In the genomic region with DNA sequence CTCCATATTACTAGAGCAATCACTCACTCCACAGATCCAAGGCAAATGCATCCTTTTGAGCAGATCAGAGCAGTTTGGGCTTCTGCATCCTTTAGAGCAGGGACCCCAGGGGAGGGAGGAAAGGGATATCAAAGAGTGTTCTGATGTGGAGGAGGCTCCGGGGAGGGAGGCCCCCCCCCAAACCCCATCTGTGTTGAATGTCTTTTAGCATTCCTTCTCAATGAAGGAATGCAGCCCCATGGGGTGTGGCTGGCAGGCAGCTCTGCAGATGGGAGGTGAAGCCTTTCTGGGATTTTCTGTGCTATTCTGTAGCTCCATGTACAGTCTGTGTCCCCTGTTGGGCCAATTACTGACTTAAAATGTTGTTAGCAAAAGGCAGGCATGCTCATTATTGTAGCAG, we compare ENCODE assay signal across 13 mouse cellular contexts.
A peak's percentile ranks its signal among the peaks of the same experiment; 100 is the strongest.
DNase-seq lines count a peak whose midpoint lies in the region; ATAC-seq lines count a peak whose summit lies in the region.
"Had no signal": no experiment of that assay in that cellular context is flagged by ENCODE, and none has a peak within 500 bp of the region (broad histone marks: within the 10 kb centered on the region; RNA-seq: fewer than 3 reads in every experiment).

No protein-coding gene starts in this region.

- H3K9me3 ChIP-seq in limb, embryonic 12.5 days: no peaks in the 10 kb centered on the region; the same call in 1 of the 2 replicates
- no peaks in the 10 kb centered on the region for H3K9me3 ChIP-seq in limb, embryonic 10.5 days (replicated peaks)
- no peaks in the 10 kb centered on the region for H3K9me3 ChIP-seq in embryonic facial prominence, embryonic 14.5 days (ENCODE audit: control insufficient read depth, low read length)
- no peaks in the 10 kb centered on the region for H3K9me3 ChIP-seq in hindbrain, embryonic 16.5 days (ENCODE audit: control insufficient read depth, low read length)
- H3K9me3 ChIP-seq in neural tube, embryonic 15.5 days (replicated peaks): no peaks in the 10 kb centered on the region
- H3K9me3 ChIP-seq in kidney, embryonic 15.5 days (replicated peaks): no peaks in the 10 kb centered on the region
- H3K9me3 ChIP-seq: heart, embryonic 13.5 days; liver, embryonic 12.5 days had no signal

- 0 out of 2 replicates have a peak overlapping the region, but pooled peaks have one; percentile 53 for H3K27ac ChIP-seq in limb, embryonic 12.5 days
- H3K27ac ChIP-seq in limb, embryonic 10.5 days: no peak overlapping the region
- H3K27ac ChIP-seq in embryonic facial prominence, embryonic 14.5 days (replicated peaks; ENCODE audit: low read depth, low read length): 0 out of 2 replicates have a peak overlapping the region, but pooled peaks have one; percentile 17
- 0 out of 2 replicates have a peak overlapping the region, but pooled peaks have one; percentile 1 for H3K27ac ChIP-seq in hindbrain, embryonic 16.5 days (ENCODE audit: low read depth, low read length)
- peak overlapping the region; percentile 56 for H3K27ac ChIP-seq in neural tube, embryonic 15.5 days (replicated peaks)
- no peak overlapping the region for H3K27ac ChIP-seq in kidney, embryonic 15.5 days
- H3K27ac ChIP-seq: heart, embryonic 13.5 days; liver, embryonic 12.5 days had no signal

- H3K4me1 ChIP-seq in limb, embryonic 12.5 days (replicated peaks): peaks cover 15% of the 10 kb centered on the region
- peaks cover 33% of the 10 kb centered on the region for H3K4me1 ChIP-seq in limb, embryonic 10.5 days
- H3K4me1 ChIP-seq in embryonic facial prominence, embryonic 14.5 days (ENCODE audit: control insufficient read depth, insufficient read depth, low read length): peaks cover 4% of the 10 kb centered on the region; the same call in 1 of the 2 replicates
- H3K4me1 ChIP-seq in hindbrain, embryonic 16.5 days (ENCODE audit: control insufficient read depth, insufficient read depth, low read depth, low read length): peaks cover 14% of the 10 kb centered on the region
- H3K4me1 ChIP-seq in neural tube, embryonic 15.5 days: peaks cover 34% of the 10 kb centered on the region
- H3K4me1 ChIP-seq in kidney, embryonic 15.5 days: peaks cover 7% of the 10 kb centered on the region; the same call in 1 of the 2 replicates
- H3K4me1 ChIP-seq: heart, embryonic 13.5 days; liver, embryonic 12.5 days had no signal

- ATAC-seq in limb, embryonic 12.5 days (ENCODE audit: insufficient number of reproducible peaks, insufficient read depth, low FRiP score, low TSS enrichment, low read depth): no peak
- ATAC-seq in embryonic facial prominence, embryonic 14.5 days (ENCODE audit: low read depth): peak; percentile 50; the same call in 1 of the 2 replicates
- ATAC-seq in hindbrain, embryonic 16.5 days: no peak
- ATAC-seq in neural tube, embryonic 15.5 days (ENCODE audit: low FRiP score): no peak
- ATAC-seq in kidney, embryonic 15.5 days (replicated peaks; ENCODE audit: low FRiP score): no peak
- ATAC-seq: liver, embryonic 12.5 days had no signal

- DNase-seq in limb, embryonic 10.5 days (ENCODE audit: low spot score): no peak
- peak; percentile 82 for DNase-seq in embryonic facial prominence, embryonic 14.5 days (ENCODE audit: low spot score)
- no peak for DNase-seq in ovary, postnatal 10 days (ENCODE audit: low spot score)
- DNase-seq: adrenal gland, adult 2 months; kidney, postnatal 10 days; lung, postnatal 4 days; retina, postnatal 1 day had no signal

- WGBS in limb, embryonic 12.5 days: 0% methylated on average over 1 of the region's 1 CpGs
- WGBS in limb, embryonic 10.5 days: 13% methylated on average over 1 of the region's 1 CpGs
- WGBS in embryonic facial prominence, embryonic 14.5 days: 0% methylated on average over 1 of the region's 1 CpGs
- 7% methylated on average over 1 of the region's 1 CpGs for WGBS in hindbrain, embryonic 16.5 days
- 4% methylated on average over 1 of the region's 1 CpGs for WGBS in neural tube, embryonic 15.5 days
- WGBS in kidney, embryonic 15.5 days: 0% methylated on average over 1 of the region's 1 CpGs

- H3K36me3 ChIP-seq in limb, embryonic 12.5 days: no peaks in the 10 kb centered on the region
- no peaks in the 10 kb centered on the region for H3K36me3 ChIP-seq in limb, embryonic 10.5 days
- H3K36me3 ChIP-seq in embryonic facial prominence, embryonic 14.5 days (ENCODE audit: control insufficient read depth, insufficient read depth, low read length): no peaks in the 10 kb centered on the region
- no peaks in the 10 kb centered on the region for H3K36me3 ChIP-seq in hindbrain, embryonic 16.5 days (ENCODE audit: control insufficient read depth, insufficient read depth, low read length)
- no peaks in the 10 kb centered on the region for H3K36me3 ChIP-seq in neural tube, embryonic 15.5 days
- H3K36me3 ChIP-seq in kidney, embryonic 15.5 days: no peaks in the 10 kb centered on the region
- H3K36me3 ChIP-seq: heart, embryonic 13.5 days; liver, embryonic 12.5 days had no signal

- peaks cover 5% of the 10 kb centered on the region for H3K27me3 ChIP-seq in limb, embryonic 12.5 days
- 0 out of 2 replicates have a peak, but pooled peaks cover 4% of the 10 kb centered on the region for H3K27me3 ChIP-seq in limb, embryonic 10.5 days (ENCODE audit: low read depth, poor library complexity, severe bottlenecking)
- no peaks in the 10 kb centered on the region for H3K27me3 ChIP-seq in embryonic facial prominence, embryonic 14.5 days (replicated peaks; ENCODE audit: control insufficient read depth, insufficient read depth, low read length)
- H3K27me3 ChIP-seq in hindbrain, embryonic 16.5 days (replicated peaks; ENCODE audit: control insufficient read depth, insufficient read depth, low read length): no peaks in the 10 kb centered on the region
- H3K27me3 ChIP-seq in neural tube, embryonic 15.5 days (replicated peaks): no peaks in the 10 kb centered on the region
- no peaks in the 10 kb centered on the region; the same call in 1 of the 2 replicates for H3K27me3 ChIP-seq in kidney, embryonic 15.5 days
- H3K27me3 ChIP-seq: liver, embryonic 12.5 days had no signal

- no peak overlapping the region for H3K4me2 ChIP-seq in limb, embryonic 12.5 days
- no peak overlapping the region for H3K4me2 ChIP-seq in embryonic facial prominence, embryonic 14.5 days (ENCODE audit: low read depth, low read length)
- H3K4me2 ChIP-seq in hindbrain, embryonic 16.5 days (ENCODE audit: low read length): no peak overlapping the region
- no peak overlapping the region for H3K4me2 ChIP-seq in neural tube, embryonic 15.5 days
- H3K4me2 ChIP-seq in kidney, embryonic 15.5 days: no peak overlapping the region
- H3K4me2 ChIP-seq: heart, embryonic 13.5 days; liver, embryonic 12.5 days had no signal

- H3K9ac ChIP-seq in limb, embryonic 12.5 days (replicated peaks): no peak overlapping the region
- no peak overlapping the region for H3K9ac ChIP-seq in embryonic facial prominence, embryonic 14.5 days (ENCODE audit: low read depth, low read length)
- no peak overlapping the region for H3K9ac ChIP-seq in hindbrain, embryonic 16.5 days (ENCODE audit: low read depth, low read length)
- H3K9ac ChIP-seq in neural tube, embryonic 15.5 days (replicated peaks): no peak overlapping the region
- H3K9ac ChIP-seq in kidney, embryonic 15.5 days: no peak overlapping the region
- H3K9ac ChIP-seq: heart, embryonic 13.5 days; liver, embryonic 12.5 days had no signal

- H3K4me3 ChIP-seq in limb, embryonic 12.5 days (replicated peaks): no peak overlapping the region
- no peak overlapping the region for H3K4me3 ChIP-seq in limb, embryonic 10.5 days
- H3K4me3 ChIP-seq in embryonic facial prominence, embryonic 14.5 days (ENCODE audit: low read depth, low read length): no peak overlapping the region
- H3K4me3 ChIP-seq in hindbrain, embryonic 16.5 days (ENCODE audit: low read length): no peak overlapping the region
- no peak overlapping the region for H3K4me3 ChIP-seq in neural tube, embryonic 15.5 days (replicated peaks)
- no peak overlapping the region for H3K4me3 ChIP-seq in kidney, embryonic 15.5 days (replicated peaks)
- H3K4me3 ChIP-seq: heart, embryonic 13.5 days; liver, embryonic 12.5 days had no signal

Comparison
In these comparisons a context has a peak if more than half of its experiments do, and no peak if none do; other contexts are left out.
1. H3K27ac ChIP-seq: peak in limb, embryonic 12.5 days (single experiment), embryonic facial prominence, embryonic 14.5 days (single experiment), hindbrain, embryonic 16.5 days (single experiment) and neural tube, embryonic 15.5 days (single experiment); none in limb, embryonic 10.5 days (single experiment) and kidney, embryonic 15.5 days (single experiment).